Mouse (Mus musculus): Measurements from ENCODE around the gene Ehbp1. TPM values are rescaled to one million over a fixed set of nuclear protein-coding genes. Genes with fewer than 3 reads are reported as not detected.

Ehbp1 gene
- polyA plus RNA-seq, 1 experiment: 0.04 TPM

GRCm38 (mm10) chr11:21988398-21988946, 353.6 kb downstream of the Ehbp1 start:
- peaks cover 6% of the 10 kb centered on the region; the same call in 1 of the 2 replicates for H3K9me3 ChIP-seq (ENCODE audit: control insufficient read depth, low read length)
- H3K27me3 ChIP-seq (ENCODE audit: control insufficient read depth): peaks cover 81% of the 10 kb centered on the region
- no peak for TF ChIP-seq TAL1 (IDR thresholded peaks at IDR 0.05; ENCODE audit: low read length)
- no peak for TF ChIP-seq GATA1 (IDR thresholded peaks at IDR 0.05; ENCODE audit: low read length)
- H3K4me3 ChIP-seq (replicated peaks): no peak overlapping the region
- no peaks in the 10 kb centered on the region for H3K4me1 ChIP-seq (ENCODE audit: control insufficient read depth)
- H3K36me3 ChIP-seq (ENCODE audit: control insufficient read depth): no peaks in the 10 kb centered on the region

- TF ChIP-seq GATA1 (IDR thresholded peaks at IDR 0.05; ENCODE audit: low read length) (no peak), TAL1 (IDR thresholded peaks at IDR 0.05; ENCODE audit: low read length) (no peak)
- Histone ChIP-seq H3K27me3 (ENCODE audit: control insufficient read depth) (peaks cover 50% of the 10 kb centered on the region), H3K9me3 (ENCODE audit: control insufficient read depth, low read length) (no peaks in the 10 kb centered on the region)
These were observed 357.0 kb downstream of the Ehbp1 start for GRCm38 (mm10) chr11:21985118-21985517.

GRCm38 (mm10) chr11:21974005-21974531, 368.0 kb downstream of the Ehbp1 start:
- H3K4me3 ChIP-seq (replicated peaks): no peak overlapping the region
- TF ChIP-seq TAL1 (IDR thresholded peaks at IDR 0.05; ENCODE audit: low read length): no peak
- H3K9me3 ChIP-seq (ENCODE audit: control insufficient read depth, low read length): no peaks in the 10 kb centered on the region
- H3K27me3 ChIP-seq (ENCODE audit: control insufficient read depth): no peaks in the 10 kb centered on the region
- H3K36me3 ChIP-seq (ENCODE audit: control insufficient read depth): no peaks in the 10 kb centered on the region
- H3K4me1 ChIP-seq (ENCODE audit: control insufficient read depth): no peaks in the 10 kb centered on the region

More at GRCm38 (mm10) chr11:21985118-21985517, 357.0 kb downstream of the Ehbp1 start:
- no peaks in the 10 kb centered on the region for H3K36me3 ChIP-seq (ENCODE audit: control insufficient read depth)
- H3K4me3 ChIP-seq (replicated peaks): no peak overlapping the region
- no peaks in the 10 kb centered on the region for H3K4me1 ChIP-seq (ENCODE audit: control insufficient read depth)

- Histone ChIP-seq H3K36me3 (ENCODE audit: control insufficient read depth) (no peaks in the 10 kb centered on the region), H3K4me1 (ENCODE audit: control insufficient read depth) (no peaks in the 10 kb centered on the region), H3K9me3 (ENCODE audit: control insufficient read depth, low read length) (no peaks in the 10 kb centered on the region), H3K4me3 (replicated peaks) (no peak overlapping the region), H3K27me3 (ENCODE audit: control insufficient read depth) (no peaks in the 10 kb centered on the region)
- no peak for TF ChIP-seq TAL1 (IDR thresholded peaks at IDR 0.05; ENCODE audit: low read length)
- no peak for TF ChIP-seq GATA1 (IDR thresholded peaks at IDR 0.05; ENCODE audit: low read length)
These were observed 368.5 kb downstream of the Ehbp1 start for GRCm38 (mm10) chr11:21973597-21973996.

- no peaks in the 10 kb centered on the region for H3K9me3 ChIP-seq (ENCODE audit: control insufficient read depth, low read length)
- no peak overlapping the region for H3K4me3 ChIP-seq (replicated peaks)
- TF ChIP-seq TAL1 (IDR thresholded peaks at IDR 0.05; ENCODE audit: low read length) (no peak), GATA1 (IDR thresholded peaks at IDR 0.05; ENCODE audit: low read length) (no peak)
- no peaks in the 10 kb centered on the region for H3K36me3 ChIP-seq (ENCODE audit: control insufficient read depth)
- no peaks in the 10 kb centered on the region for H3K27me3 ChIP-seq (ENCODE audit: control insufficient read depth)
- no peaks in the 10 kb centered on the region for H3K4me1 ChIP-seq (ENCODE audit: control insufficient read depth)
These were observed 373.2 kb downstream of the Ehbp1 start for GRCm38 (mm10) chr11:21968922-21969321.

Other genes starting within 250 kb of the Ehbp1 start
- gene Tmem17, start 169.8 kb upstream of the Ehbp1 start, polyA plus RNA-seq (2012): not detected in 2 replicates

Measured in erythroblast, embryonic 14.5 days (primary cell).